Mouse (Mus musculus): ENCODE results near the gene Mgat5.

Mgat5 gene

DNA sequence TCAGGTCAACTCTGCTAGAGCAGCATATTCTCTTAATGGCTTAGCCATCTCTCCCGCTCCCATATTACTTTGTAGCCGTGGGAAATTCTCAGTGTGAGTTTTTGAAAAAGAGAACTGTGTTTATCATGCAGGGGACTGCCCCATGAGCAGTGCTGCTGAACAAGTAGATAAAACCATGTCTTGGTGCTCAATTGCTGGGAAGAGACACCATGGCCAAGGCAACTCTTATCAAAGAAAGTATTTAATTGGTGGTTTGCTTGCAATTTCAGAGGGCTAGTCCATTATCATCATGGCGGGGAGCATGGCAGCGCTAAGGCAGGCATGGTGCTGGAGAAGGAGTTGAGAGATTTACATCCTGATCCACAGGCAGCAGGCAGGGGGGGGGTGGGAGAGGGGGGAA, 54.9 kb downstream of the Mgat5 start:
- DNase-seq (ENCODE audit: low read depth, low spot score): no peak

- DNase-seq (ENCODE audit: low read depth, low spot score): no peak
These were observed 56.2 kb downstream of the Mgat5 start for GRCm38 (mm10) chr1:127260969-127261368.

DNA sequence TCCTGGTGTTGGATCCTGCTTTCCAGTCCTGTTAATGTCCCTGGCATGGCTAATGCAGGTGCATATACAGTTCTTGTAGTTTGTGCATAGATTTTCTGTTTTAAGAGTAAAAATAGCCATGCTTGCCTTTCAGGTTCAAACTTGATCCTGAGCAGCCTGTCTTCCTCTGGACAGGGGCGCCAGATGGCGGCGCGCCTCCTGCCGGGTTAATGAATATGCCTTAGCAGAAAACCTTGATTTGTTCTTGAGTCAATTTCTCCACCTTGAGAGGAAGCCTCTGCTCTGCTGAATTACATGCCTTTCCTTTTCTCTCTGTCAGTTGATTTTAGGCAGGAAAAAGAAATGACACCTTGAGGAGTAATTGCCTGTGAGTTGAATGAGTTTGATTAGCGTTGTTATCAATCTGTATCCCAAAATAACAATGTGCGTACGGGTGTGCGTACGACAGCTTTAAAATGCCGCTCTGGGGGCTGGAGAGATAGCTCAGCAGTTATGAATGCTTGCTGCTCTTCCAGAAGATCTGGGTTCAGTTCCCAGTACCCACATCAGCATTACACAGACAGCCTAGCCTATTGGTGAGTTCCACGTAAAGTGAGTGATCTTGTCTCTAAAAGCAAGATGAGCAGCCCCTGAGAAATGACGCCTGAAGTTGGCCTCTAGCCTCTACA, 57.5 kb downstream of the Mgat5 start:
- no peak for DNase-seq (ENCODE audit: low read depth, low spot score)

- DNase-seq (ENCODE audit: low read depth, low spot score): no peak
These were observed 63.2 kb downstream of the Mgat5 start for GRCm38 (mm10) chr1:127267985-127268384.

DNA sequence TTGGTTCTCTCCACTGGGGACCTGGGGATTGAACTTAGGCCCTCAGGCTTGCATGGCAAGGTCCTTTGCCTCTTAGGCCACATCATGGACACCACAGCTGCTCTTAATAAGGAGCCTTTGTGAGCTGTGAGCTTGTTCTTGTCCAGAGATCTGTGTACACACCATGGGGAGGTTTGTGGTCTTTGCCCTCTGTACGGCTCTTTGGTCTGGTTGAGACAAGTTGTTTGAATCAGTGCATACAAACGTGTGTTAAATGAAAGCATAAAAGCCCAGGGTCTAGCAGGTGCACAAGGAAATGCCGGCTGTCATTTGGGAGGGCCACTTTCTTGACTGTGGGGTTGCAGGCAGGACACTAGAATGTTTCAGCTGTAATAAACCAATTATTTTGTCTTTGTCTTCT, 64.5 kb downstream of the Mgat5 start:
- no peak for DNase-seq (ENCODE audit: low read depth, low spot score)

DNA sequence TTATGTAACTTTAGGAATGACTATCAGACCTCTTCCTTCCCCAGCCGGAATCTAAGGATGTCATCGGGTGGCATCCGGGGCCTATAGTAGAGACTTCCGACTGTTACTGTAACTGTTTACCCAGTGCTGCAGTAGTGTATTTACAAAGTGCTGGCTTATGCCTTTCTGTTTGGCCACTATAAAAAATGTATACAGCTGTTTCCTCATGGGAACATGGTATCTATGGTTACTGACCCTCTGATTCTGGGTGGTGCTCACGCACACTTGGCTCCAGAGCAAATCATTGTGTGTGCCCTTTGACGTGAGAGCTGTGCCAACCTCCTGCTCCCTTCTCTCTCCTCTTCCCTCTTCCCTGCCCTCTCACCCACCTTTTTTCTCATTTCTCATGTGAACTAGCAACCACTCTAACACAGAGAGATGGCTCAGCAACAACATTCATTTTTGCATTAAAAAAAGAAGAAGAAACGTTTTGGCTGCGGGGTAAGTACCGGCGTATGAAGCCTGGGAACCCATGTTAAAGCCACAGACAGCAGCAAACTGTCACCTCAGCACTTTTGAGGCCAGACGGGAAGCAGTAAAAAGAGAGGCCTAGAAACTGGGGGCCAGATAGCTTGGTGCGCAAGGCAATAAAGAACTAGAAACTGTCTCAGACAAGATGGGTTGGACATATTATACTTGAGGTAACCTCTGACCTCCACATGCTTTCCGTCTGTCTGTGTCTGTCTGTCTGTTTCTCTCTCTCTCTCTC, 65.6 kb downstream of the Mgat5 start:
- DNase-seq (ENCODE audit: low read depth, low spot score): no peak

GRCm38 (mm10) chr1:127271156-127271555, 66.3 kb downstream of the Mgat5 start:
- no peak for DNase-seq (ENCODE audit: low read depth, low spot score)

DNA sequence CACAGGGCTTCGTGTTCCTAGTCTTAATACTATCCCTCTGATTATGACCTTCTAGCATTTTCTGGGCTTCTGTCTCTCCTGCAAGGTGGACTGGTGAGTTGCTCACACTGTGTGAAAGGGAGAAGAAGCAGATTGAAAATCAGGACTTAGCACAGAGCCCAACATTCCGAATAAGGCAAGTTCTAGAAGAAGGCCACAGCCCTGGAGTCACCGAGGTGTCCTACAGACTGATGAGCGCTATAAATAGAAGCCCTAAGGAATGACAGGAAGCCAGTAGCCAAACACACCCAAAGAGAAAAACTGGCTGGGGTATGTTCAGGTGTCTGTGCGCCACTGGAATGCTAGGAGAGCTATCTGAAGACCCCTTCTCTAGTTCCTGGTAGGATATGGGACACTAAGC, 68.5 kb downstream of the Mgat5 start:
- no peak for DNase-seq (ENCODE audit: low read depth, low spot score)

- no peak for DNase-seq (ENCODE audit: low read depth, low spot score)
These were observed 70.9 kb downstream of the Mgat5 start for GRCm38 (mm10) chr1:127275572-127276324.

GRCm38 (mm10) chr1:127278067-127278466, 73.3 kb downstream of the Mgat5 start:
- no peak for DNase-seq (ENCODE audit: low read depth, low spot score)

DNA sequence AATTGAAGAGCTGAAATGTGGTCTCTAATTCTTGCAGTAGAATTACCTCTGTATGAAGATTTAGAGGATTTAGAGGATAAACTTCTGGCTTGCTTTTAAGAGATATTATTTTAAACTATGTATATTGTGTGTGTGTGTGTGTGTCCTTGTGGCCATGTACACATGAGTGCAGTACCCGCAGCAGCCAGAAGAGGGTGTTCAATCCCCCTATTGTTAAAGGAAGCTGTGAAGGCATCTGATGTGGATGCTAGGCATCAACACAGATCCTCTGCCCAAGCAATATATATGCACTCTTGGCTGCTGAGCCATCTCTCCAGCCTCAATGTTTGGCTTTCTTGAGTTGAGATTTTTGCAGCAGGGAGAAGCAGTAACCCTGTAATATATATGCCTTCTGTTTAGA, 75.4 kb downstream of the Mgat5 start:
- DNase-seq (ENCODE audit: low read depth, low spot score): no peak

DNA sequence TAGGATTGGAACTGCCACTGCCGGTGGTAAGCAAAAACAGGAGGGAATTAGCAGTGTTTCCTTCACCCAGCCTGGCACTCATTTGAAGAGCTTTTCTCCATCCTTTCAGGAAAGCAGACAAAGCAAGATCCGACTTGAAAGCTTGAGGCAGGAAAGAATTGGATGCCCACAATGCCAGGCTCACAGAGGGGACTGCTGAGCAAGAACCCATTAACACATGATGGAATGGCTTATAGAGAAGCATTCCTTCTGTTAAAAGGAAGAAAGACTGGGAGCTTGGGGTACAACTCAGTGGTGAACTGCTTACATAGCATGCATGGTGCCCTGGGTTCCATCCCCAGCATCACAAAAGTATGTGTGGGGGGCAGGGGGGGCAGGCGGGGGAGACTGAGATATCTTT, 80.2 kb downstream of the Mgat5 start:
- no peak for DNase-seq (ENCODE audit: low read depth, low spot score)

- no peak for DNase-seq (ENCODE audit: low read depth, low spot score)
These were observed 82.7 kb downstream of the Mgat5 start for GRCm38 (mm10) chr1:127287505-127287904.

GRCm38 (mm10) chr1:127290879-127291278, 86.1 kb downstream of the Mgat5 start:
- no peak for DNase-seq (ENCODE audit: low read depth, low spot score)

DNA sequence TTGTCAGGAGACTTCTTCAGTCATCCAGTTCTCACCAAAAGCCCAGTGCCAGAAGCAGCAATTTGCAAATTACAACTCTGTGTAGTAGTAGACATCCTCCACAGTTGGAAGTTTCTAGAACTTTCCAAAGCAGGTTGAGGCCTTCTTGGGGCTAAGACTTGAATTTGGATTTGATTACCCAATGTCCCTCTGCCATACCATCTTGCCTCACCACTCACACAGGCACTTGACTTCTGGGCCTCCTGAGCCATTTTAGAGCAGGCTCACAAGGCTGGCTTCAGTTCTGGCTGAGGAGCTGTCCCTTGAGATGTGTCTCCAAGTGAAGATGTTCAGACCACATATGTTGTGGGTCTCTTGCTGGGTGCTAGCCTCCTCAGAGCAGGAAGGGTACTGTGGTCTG, 86.9 kb downstream of the Mgat5 start:
- no peak for DNase-seq (ENCODE audit: low read depth, low spot score)

GRCm38 (mm10) chr1:127293286-127293685, 88.5 kb downstream of the Mgat5 start:
- DNase-seq (ENCODE audit: low read depth, low spot score): no peak

DNA sequence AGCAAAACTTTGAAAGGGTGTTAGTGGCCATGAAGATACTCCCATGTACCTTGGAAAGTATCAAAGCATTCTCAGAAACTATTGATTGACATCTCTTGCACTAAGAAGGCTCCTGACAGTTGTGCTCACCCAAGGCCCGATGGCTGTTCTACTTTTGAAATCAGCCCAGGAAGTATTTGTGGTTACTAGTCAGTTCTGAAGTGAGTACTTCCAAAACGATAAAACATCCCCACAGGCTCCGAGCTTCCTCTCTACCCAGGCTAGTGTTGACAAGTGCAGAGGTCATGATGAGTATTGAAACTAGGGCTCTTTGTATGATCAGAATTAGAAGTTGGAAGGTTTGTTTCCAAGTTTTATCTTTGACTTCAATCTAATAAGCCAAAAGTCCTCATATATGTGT, 92.0 kb downstream of the Mgat5 start:
- no peak for DNase-seq (ENCODE audit: low read depth, low spot score)

DNA sequence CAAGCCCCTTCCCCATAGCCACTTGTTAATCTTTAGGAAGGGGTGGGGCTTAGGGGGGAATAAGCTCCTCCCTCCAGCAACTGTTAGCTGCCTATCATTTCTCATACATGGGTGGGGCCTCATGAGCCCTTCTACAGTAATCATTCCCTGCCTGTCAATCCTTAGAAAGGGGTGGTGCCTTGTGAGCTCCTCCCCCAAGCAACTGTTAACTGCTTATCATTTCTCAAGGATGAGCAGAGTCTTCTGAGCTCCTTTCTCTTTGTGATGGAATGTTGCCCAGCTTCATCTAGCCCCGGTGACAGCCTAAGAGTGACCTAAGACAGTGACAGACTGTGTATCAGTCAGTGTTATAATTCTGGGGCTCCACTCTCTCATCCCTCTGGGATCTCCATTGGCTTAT, 95.0 kb downstream of the Mgat5 start:
- DNase-seq (ENCODE audit: low read depth, low spot score): no peak

- DNase-seq (ENCODE audit: low read depth, low spot score): no peak
These were observed 96.2 kb downstream of the Mgat5 start for GRCm38 (mm10) chr1:127301038-127301437.

- DNase-seq (ENCODE audit: low read depth, low spot score): no peak
These were observed 97.8 kb downstream of the Mgat5 start for GRCm38 (mm10) chr1:127302620-127303019.

DNA sequence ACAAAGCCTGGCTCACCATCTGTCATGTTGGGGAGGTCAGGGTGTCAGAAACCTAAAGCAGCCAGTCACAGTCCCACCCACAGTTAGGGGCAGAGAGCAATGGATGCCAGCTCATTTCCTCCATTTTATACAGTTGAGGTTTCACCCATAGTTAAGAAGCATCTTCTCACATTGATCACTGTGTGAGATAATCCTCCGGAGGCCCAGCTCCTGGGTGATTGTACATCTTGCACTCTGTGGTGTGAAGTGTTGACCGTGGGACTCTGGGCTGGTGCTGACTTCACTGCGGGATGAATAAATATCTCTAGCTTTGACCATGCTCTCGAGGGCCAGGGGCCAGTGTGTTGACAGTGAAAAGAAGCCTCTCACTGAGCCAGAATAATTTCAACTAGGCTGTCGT, 99.0 kb downstream of the Mgat5 start:
- DNase-seq (ENCODE audit: low read depth, low spot score): no peak

DNA sequence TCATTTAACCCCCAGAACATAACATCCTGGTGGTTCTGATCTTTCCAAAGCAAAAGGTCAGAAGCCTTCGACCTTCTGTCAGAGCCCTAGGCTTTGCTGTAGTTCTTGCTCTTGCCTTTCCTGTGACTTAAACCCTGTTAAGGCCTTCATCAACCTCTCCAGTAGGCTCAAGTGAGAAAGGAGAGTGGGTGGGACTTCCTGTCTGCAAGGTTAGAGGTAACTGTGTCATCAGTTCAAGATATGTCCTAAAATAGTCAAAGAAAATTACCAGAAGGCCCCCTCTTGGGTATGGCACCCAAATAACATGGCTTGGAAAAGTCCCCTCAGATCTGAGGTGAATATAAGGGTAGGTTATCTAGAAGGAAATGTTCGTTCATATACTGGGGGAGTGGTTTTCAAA, 99.5 kb downstream of the Mgat5 start:
- DNase-seq (ENCODE audit: low read depth, low spot score): no peak

- no peak for DNase-seq (ENCODE audit: low read depth, low spot score)
These were observed 100.8 kb downstream of the Mgat5 start for GRCm38 (mm10) chr1:127305582-127305981.
